Comparison of ENCODE assay signal across 8 mouse cellular contexts in genomic region chr17:33779271-33779966, GRCm38 (mm10). TPM values are rescaled to one million over a fixed set of nuclear protein-coding genes. Genes with fewer than 3 reads are reported as not detected.
A peak's percentile ranks its signal among the peaks of the same experiment; 100 is the strongest.
DNase-seq lines count a peak whose midpoint lies in the region; ATAC-seq and TF ChIP-seq lines count a peak whose summit lies in the region.

No protein-coding gene starts in this region.

- H3K4me1 ChIP-seq in ES-E14 (ENCODE audit: control insufficient read depth in 2 of 2, insufficient read depth in 2 of 2, low read length in 2 of 2, poor library complexity in 1 of 2) = peaks cover 3 to 22% of the 10 kb centered on the region in 2 experiments; a peak in 3 of 4 replicates
- no peaks in the 10 kb centered on the region for H3K4me1 ChIP-seq in cerebellum, adult 2 months (ENCODE audit: control insufficient read depth, insufficient read depth, low read length)
- H3K4me1 ChIP-seq in forebrain, postnatal 0 days (ENCODE audit: insufficient read depth) = no peaks in the 10 kb centered on the region; the same call in 1 of the 2 replicates
- H3K4me1 ChIP-seq in liver, embryonic 14.5 days (replicated peaks; ENCODE audit: control insufficient read depth in 2 of 2, insufficient read depth in 2 of 2, low read length in 1 of 2) = peaks cover 9 to 28% of the 10 kb centered on the region in 2 experiments

- no peak for TF ChIP-seq POLR2A in cerebellum, adult 2 months (IDR thresholded peaks at IDR 0.05; ENCODE audit: borderline replicate concordance, insufficient read depth, low read length)

- intact Hi-C loops in heart, postnatal 25 days (cut with DNase I) = loop anchor here (2.0 kb wide), 1 partner anchor 17 kb away; no protein-coding TSS in a partner anchor

- DNase-seq in ES-E14 (ENCODE audit: low read depth, low spot score) = no peak
- DNase-seq in cerebellum, adult 2 months = peak; percentile 51 to 64
- DNase-seq in forebrain, postnatal 0 days = peak; percentile 86
- peak; percentile 93 for DNase-seq in heart, postnatal 25 days (ENCODE audit: low spot score)
- DNase-seq in layer of hippocampus, adult 11-12 months (ENCODE audit: low spot score) = peak; percentile 88
- peak in 2 of 3 experiments; percentile 39 to 40 for DNase-seq in liver, embryonic 14.5 days (ENCODE audit: low read depth in 3 of 3, low spot score in 3 of 3)
- DNase-seq in ovary, postnatal 14 days (ENCODE audit: low spot score) = peak; percentile 93

- no peak for TF ChIP-seq CTCF in cerebellum, adult 2 months (IDR thresholded peaks at IDR 0.05; ENCODE audit: borderline replicate concordance, insufficient read depth, low read depth, low read length)
- no peak for TF ChIP-seq CTCF in forebrain, postnatal 0 days (IDR thresholded peaks at IDR 0.05; ENCODE audit: low read depth)
- TF ChIP-seq CTCF in liver, embryonic 14.5 days (IDR thresholded peaks at IDR 0.05; ENCODE audit: low read depth) = no peak

- peaks cover 23% of the 10 kb centered on the region for H3K36me3 ChIP-seq in ES-E14 (ENCODE audit: control insufficient read depth, insufficient read depth, low read length, poor library complexity, severe bottlenecking)
- no peaks in the 10 kb centered on the region for H3K36me3 ChIP-seq in forebrain, postnatal 0 days (ENCODE audit: insufficient read depth)
- H3K36me3 ChIP-seq in liver, embryonic 14.5 days (replicated peaks; ENCODE audit: control insufficient read depth, insufficient read depth, low read depth) = peaks cover 22% of the 10 kb centered on the region

- no peak overlapping the region; a peak in 1 of 4 replicates for H3K4me3 ChIP-seq in ES-E14 (ENCODE audit: insufficient read depth in 1 of 2, low read depth in 1 of 2, low read length in 2 of 2, poor library complexity in 1 of 2, severe bottlenecking in 1 of 2)
- H3K4me3 ChIP-seq in cerebellum, adult 2 months (replicated peaks; ENCODE audit: insufficient read depth, low read depth, low read length) = no peak overlapping the region
- H3K4me3 ChIP-seq in forebrain, postnatal 0 days (ENCODE audit: low read depth, low read length) = no peak overlapping the region
- H3K4me3 ChIP-seq in liver, embryonic 14.5 days (ENCODE audit: insufficient read depth in 1 of 2, low read depth in 2 of 2, low read length in 2 of 2) = peak overlapping the region in 1 of 2 experiments; percentile 17; a peak in 1 of 4 replicates

- no peaks in the 10 kb centered on the region for H3K9me3 ChIP-seq in ES-E14 (ENCODE audit: control insufficient read depth, insufficient read depth, low read depth, low read length)
- no peaks in the 10 kb centered on the region for H3K9me3 ChIP-seq in forebrain, postnatal 0 days (ENCODE audit: low read length)
- no peaks in the 10 kb centered on the region for H3K9me3 ChIP-seq in liver, embryonic 14.5 days (ENCODE audit: control insufficient read depth, low read length)

- in situ Hi-C loops in ES-E14 (cut with MboI; ENCODE audit: low sequenced_read_pairs in 2 of 2, unreplicated experiment in 2 of 2) = no loop called here

- 0 out of 2 replicates have a peak overlapping the region, but pooled peaks have one; percentile 43 for H3K9ac ChIP-seq in ES-E14 (ENCODE audit: insufficient read depth, low read depth, low read length, poor library complexity, severe bottlenecking)
- no peak overlapping the region for H3K9ac ChIP-seq in forebrain, postnatal 0 days
- no peak overlapping the region for H3K9ac ChIP-seq in liver, embryonic 14.5 days (replicated peaks)

- WGBS in cerebellum, adult 2 months = 6% methylated on average over 9 of the region's 9 CpGs
- WGBS in forebrain, postnatal 0 days = 39% methylated on average over 9 of the region's 9 CpGs
- WGBS in liver, embryonic 14.5 days (ENCODE audit: insufficient replicate concordance) = 49% methylated on average over 9 of the region's 9 CpGs

- peak overlapping the region; percentile 83; the same call in 1 of the 2 replicates for H3K4me2 ChIP-seq in forebrain, postnatal 0 days (ENCODE audit: low read depth)
- peak overlapping the region; percentile 84 for H3K4me2 ChIP-seq in liver, embryonic 14.5 days (ENCODE audit: low read depth)

- no peaks in the 10 kb centered on the region for H3K27me3 ChIP-seq in cerebellum, adult 2 months (ENCODE audit: control insufficient read depth, insufficient read depth, low read length)
- no peaks in the 10 kb centered on the region for H3K27me3 ChIP-seq in forebrain, postnatal 0 days (ENCODE audit: insufficient read depth, low read length)
- H3K27me3 ChIP-seq in liver, embryonic 14.5 days (ENCODE audit: control insufficient read depth, insufficient read depth, low read length) = no peaks in the 10 kb centered on the region

- H3K27ac ChIP-seq in ES-E14 (ENCODE audit: insufficient read depth, low read depth, low read length, poor library complexity, severe bottlenecking) = no peak overlapping the region
- H3K27ac ChIP-seq in cerebellum, adult 2 months (ENCODE audit: insufficient read depth, low read length) = peak overlapping the region; percentile 53; the same call in 1 of the 2 replicates
- H3K27ac ChIP-seq in forebrain, postnatal 0 days (ENCODE audit: low read depth, low read length) = peak overlapping the region; percentile 59
- H3K27ac ChIP-seq in liver, embryonic 14.5 days = no peak overlapping the region; the same call in 1 of the 2 replicates

- peak; percentile 84 for ATAC-seq in forebrain, postnatal 0 days
- peak; percentile 19; the same call in 1 of the 2 replicates for ATAC-seq in liver, embryonic 14.5 days (ENCODE audit: insufficient read depth)
- no peak for ATAC-seq in activated CD4-positive, CD25-positive, alpha-beta regulatory T cell, adult 4 months

- no peak for TF ChIP-seq EP300 in liver, embryonic 14.5 days (IDR thresholded peaks at IDR 0.05; ENCODE audit: low read depth)

TF ChIP-seq in ES-E14, 5 proteins besides CTCF, POLR2A, EP300 and RAD21:
- TF ChIP-seq ZC3H11A (IDR thresholded peaks at IDR 0.05; ENCODE audit: borderline replicate concordance, low read depth, low read length) (no peak), CHD2 (IDR thresholded peaks at IDR 0.05; ENCODE audit: low read depth, low read length) (no peak), HCFC1 (IDR thresholded peaks at IDR 0.05; ENCODE audit: borderline replicate concordance, insufficient read depth, low read length) (no peak), ZNF384 (IDR thresholded peaks at IDR 0.05; ENCODE audit: low read depth, low read length) (no peak), MAFK (IDR thresholded peaks at IDR 0.05; ENCODE audit: insufficient read depth, low read depth, low read length) (no peak)

RNA-seq across cellular contexts. Expression of gene Angptl4, which starts 2.2 kb away (rescaled TPM):
- 30.5 and 39.3 TPM in 2 replicates for total RNA-seq in ES-E14 (2012; rRNA removed)
- polyA plus RNA-seq in cerebellum, adult 2 months (2012; rRNA removed) = 1.6 and 1.9 TPM in 2 replicates
- 13.2 and 17.2 TPM in 2 replicates for total RNA-seq in forebrain, postnatal 0 days (2014; rRNA removed)
- polyA plus RNA-seq in forebrain, postnatal 0 days (2015; fragmentation: Nextera tagmentation; extraction: Ambion mirVana) = 24.4 and 25.2 TPM in 2 replicates
- 10 to 100 TPM in 1 of 2 experiments, 1 to 10 TPM in 1; 8.4 to 21.7 TPM for total RNA-seq in heart, postnatal 25 days (2021)
- 6.1 and 6.3 TPM in 2 replicates for polyA plus RNA-seq in liver, embryonic 14.5 days (2012; rRNA removed)
- 12.8 and 15.2 TPM in 2 replicates for polyA plus RNA-seq in liver, embryonic 14.5 days (2014; fragmentation: Nextera tagmentation; extraction: Ambion mirVana)
- 1 to 10 TPM; 3.7 to 4.8 TPM for polyA plus RNA-seq in activated CD4-positive, CD25-positive, alpha-beta regulatory T cell, adult 4 months (2017; shearing (Covaris generic))

RNA-seq across cellular contexts. Expression of gene Rab11b, which starts 19.1 kb away (rescaled TPM):
- total RNA-seq in ES-E14 (2012; rRNA removed) = 26.0 and 34.8 TPM in 2 replicates
- 494 and 510 TPM in 2 replicates for polyA plus RNA-seq in cerebellum, adult 2 months (2012; rRNA removed)
- 78.1 and 106 TPM in 2 replicates for total RNA-seq in forebrain, postnatal 0 days (2014; rRNA removed)
- polyA plus RNA-seq in forebrain, postnatal 0 days (2015; fragmentation: Nextera tagmentation; extraction: Ambion mirVana) = 527 and 560 TPM in 2 replicates
- 100 to 1,000 TPM; 239 to 261 TPM for total RNA-seq in heart, postnatal 25 days (2021)
- 91.1 and 101 TPM in 2 replicates for polyA plus RNA-seq in liver, embryonic 14.5 days (2012; rRNA removed)
- polyA plus RNA-seq in liver, embryonic 14.5 days (2014; fragmentation: Nextera tagmentation; extraction: Ambion mirVana) = 62.6 and 74.3 TPM in 2 replicates
- polyA plus RNA-seq in activated CD4-positive, CD25-positive, alpha-beta regulatory T cell, adult 4 months (2017; shearing (Covaris generic)) = 100 to 1,000 TPM; 227 to 308 TPM

RNA-seq across cellular contexts. Expression of gene Kank3, which starts 30.9 kb away (rescaled TPM):
- 81.1 and 165 TPM in 2 replicates for total RNA-seq in ES-E14 (2012; rRNA removed)
- 52.1 and 59.5 TPM in 2 replicates for polyA plus RNA-seq in cerebellum, adult 2 months (2012; rRNA removed)
- total RNA-seq in forebrain, postnatal 0 days (2014; rRNA removed) = 36.5 and 42.7 TPM in 2 replicates
- 35.8 and 43.4 TPM in 2 replicates for polyA plus RNA-seq in forebrain, postnatal 0 days (2015; fragmentation: Nextera tagmentation; extraction: Ambion mirVana)
- 10 to 100 TPM; 55.0 to 69.3 TPM for total RNA-seq in heart, postnatal 25 days (2021)
- polyA plus RNA-seq in liver, embryonic 14.5 days (2012; rRNA removed) = 7.1 and 7.6 TPM in 2 replicates
- 7.3 and 7.7 TPM in 2 replicates for polyA plus RNA-seq in liver, embryonic 14.5 days (2014; fragmentation: Nextera tagmentation; extraction: Ambion mirVana)
- 1 to 10 TPM; 1.9 to 3.3 TPM for polyA plus RNA-seq in activated CD4-positive, CD25-positive, alpha-beta regulatory T cell, adult 4 months (2017; shearing (Covaris generic))

RNA-seq across cellular contexts. Expression of gene Rps28, which starts 44.9 kb away (rescaled TPM):
- 5,476 and 6,336 TPM in 2 replicates for total RNA-seq in ES-E14 (2012; rRNA removed)
- polyA plus RNA-seq in cerebellum, adult 2 months (2012; rRNA removed) = 471 and 493 TPM in 2 replicates
- 589 and 1,055 TPM in 2 replicates for total RNA-seq in forebrain, postnatal 0 days (2014; rRNA removed)
- polyA plus RNA-seq in forebrain, postnatal 0 days (2015; fragmentation: Nextera tagmentation; extraction: Ambion mirVana) = 603 and 823 TPM in 2 replicates
- total RNA-seq in heart, postnatal 25 days (2021) = 100 to 1,000 TPM; 707 to 763 TPM
- 593 and 901 TPM in 2 replicates for polyA plus RNA-seq in liver, embryonic 14.5 days (2012; rRNA removed)
- polyA plus RNA-seq in liver, embryonic 14.5 days (2014; fragmentation: Nextera tagmentation; extraction: Ambion mirVana) = 693 and 702 TPM in 2 replicates
- 1,000 to 10,000 TPM; 1,524 to 2,342 TPM for polyA plus RNA-seq in activated CD4-positive, CD25-positive, alpha-beta regulatory T cell, adult 4 months (2017; shearing (Covaris generic))

RNA-seq across cellular contexts. Expression of gene Ndufa7, which starts 45.0 kb away (rescaled TPM):
- 639 and 871 TPM in 2 replicates for total RNA-seq in ES-E14 (2012; rRNA removed)
- polyA plus RNA-seq in cerebellum, adult 2 months (2012; rRNA removed) = 341 and 361 TPM in 2 replicates
- total RNA-seq in forebrain, postnatal 0 days (2014; rRNA removed) = 258 and 291 TPM in 2 replicates
- 529 and 626 TPM in 2 replicates for polyA plus RNA-seq in forebrain, postnatal 0 days (2015; fragmentation: Nextera tagmentation; extraction: Ambion mirVana)
- total RNA-seq in heart, postnatal 25 days (2021) = 100 to 1,000 TPM; 599 to 648 TPM
- polyA plus RNA-seq in liver, embryonic 14.5 days (2012; rRNA removed) = 146 and 149 TPM in 2 replicates
- 271 and 282 TPM in 2 replicates for polyA plus RNA-seq in liver, embryonic 14.5 days (2014; fragmentation: Nextera tagmentation; extraction: Ambion mirVana)
- polyA plus RNA-seq in activated CD4-positive, CD25-positive, alpha-beta regulatory T cell, adult 4 months (2017; shearing (Covaris generic)) = 100 to 1,000 TPM; 389 to 432 TPM

Comparison
In these comparisons a context has a peak if more than half of its experiments do, and no peak if none do; other contexts are left out.
1. H3K27ac ChIP-seq: peak in cerebellum, adult 2 months (single experiment) and forebrain, postnatal 0 days (single experiment); none in ES-E14 (single experiment) and liver, embryonic 14.5 days (single experiment).